Mouse (Mus musculus) neural tube, embryonic 14.5 days (tissue): ENCODE measurements around the gene Nln. TPM values are rescaled to one million over a fixed set of nuclear protein-coding genes. Genes with fewer than 3 reads are reported as not detected.

Experiments used
- ATAC-seq: fragments of 200-750 bp; cut with Nextera tagmentation; 2 replicates; pipeline ENCODE4 v1.8.0; 2017; ENCODE audit warnings: low read depth, mild to moderate bottlenecking, moderate TSS enrichment, moderate library complexity
- H3K27ac ChIP-seq: fragments of 300-500 bp; sonication (generic); 2 replicates; pipeline ENCODE4 v1.5.1; 2014; ENCODE audit warnings: low read depth, mild to moderate bottlenecking, control low read depth, low read length, moderate library complexity, mixed read lengths
- H3K27me3 ChIP-seq: fragments of 300-500 bp; sonication (generic); 2 replicates; pipeline ENCODE4 v1.6.1; 2014; ENCODE audit warnings: low read length; ENCODE audit not compliant: control insufficient read depth, insufficient read depth
- H3K36me3 ChIP-seq: fragments of 300-500 bp; sonication (generic); 2 replicates; pipeline ENCODE4 v1.6.1; 2014; ENCODE audit warnings: low read length, mixed read lengths; ENCODE audit not compliant: control insufficient read depth, insufficient read depth
- H3K4me1 ChIP-seq: fragments of 300-500 bp; sonication (generic); 2 replicates; pipeline ENCODE4 v1.6.1; 2014; ENCODE audit warnings: low read length; ENCODE audit not compliant: control insufficient read depth, insufficient read depth
- H3K4me2 ChIP-seq: fragments of 300-500 bp; sonication (generic); 2 replicates; pipeline ENCODE4 v1.6.1; 2014; ENCODE audit warnings: mild to moderate bottlenecking, low read depth, low read length, control low read depth
- H3K4me3 ChIP-seq: fragments of 300-500 bp; sonication (generic); 2 replicates; pipeline ENCODE4 v1.5.1; 2014; ENCODE audit warnings: low read depth, low read length, control low read depth, mixed read lengths
- H3K9ac ChIP-seq: fragments of 300-500 bp; sonication (generic); replicated peaks from 2 replicates; pipeline ENCODE4 v1.6.1; 2014; ENCODE audit warnings: low read depth, mild to moderate bottlenecking, control low read depth, low read length, mixed read lengths
- H3K9me3 ChIP-seq: fragments of 300-500 bp; sonication (generic); 2 replicates; pipeline ENCODE4 v1.6.1; 2016; ENCODE audit warnings: low read length; ENCODE audit not compliant: control insufficient read depth
- WGBS: fragments of 180-500 bp; shearing (Covaris S2); extraction: QIAGEN DNeasy Blood & Tissue Kit; methylation state at CpG from one replicate; pipeline ENCODE4 v1.1.7; 2014; 5-methylcytosine and 5-hydroxymethylcytosine counted together
- polyA plus RNA-seq: library from polyadenylated mRNA; unstranded; fragments of >200 nt; fragmentation: Nextera tagmentation; extraction: Ambion mirVana; gene quantifications from 2 replicates; pipeline ENCODE4 v1.2.1, GENCODE M21; 2014

Nln gene
- polyA plus RNA-seq, 1 experiment from 2014 or later, result 71.6 TPM

- Histone ChIP-seq H3K27me3 (no peaks in the 10 kb centered on the region), H3K4me1 (no peaks in the 10 kb centered on the region), H3K9ac (no peak overlapping the region), H3K36me3 (no peaks in the 10 kb centered on the region), H3K4me2 (no peak overlapping the region), H3K27ac (no peak overlapping the region), H3K4me3 (no peak overlapping the region), H3K9me3 (no peaks in the 10 kb centered on the region)
- WGBS, result 96% methylated on average over 5 of the region's 5 CpGs
- no peak for ATAC-seq
Observed at GRCm38 (mm10) chr13:104101606-104102235, 7.7 kb downstream of the Nln start.

DNA sequence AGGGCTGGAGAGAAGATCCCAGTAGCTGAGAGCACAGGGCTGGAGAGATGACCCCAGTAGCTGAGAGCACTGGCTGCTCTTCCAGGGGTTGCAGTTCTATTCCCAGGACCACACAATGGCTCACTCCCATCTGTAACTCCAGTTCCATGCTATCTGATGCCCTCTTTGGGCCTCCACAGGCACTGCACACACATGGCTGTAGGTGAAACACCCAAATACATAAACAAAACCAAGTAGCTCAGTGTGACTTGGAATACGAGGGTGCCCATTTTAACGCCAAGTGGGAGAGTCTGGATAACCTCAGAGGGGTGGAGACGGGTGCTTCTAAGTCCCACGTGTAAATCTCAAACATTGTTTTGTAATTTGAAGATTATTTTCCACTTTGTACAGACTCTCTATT lies 9.0 kb downstream of the Nln start:
- Histone ChIP-seq H3K4me2 (no peak overlapping the region), H3K36me3 (no peaks in the 10 kb centered on the region), H3K4me1 (no peaks in the 10 kb centered on the region), H3K27me3 (no peaks in the 10 kb centered on the region), H3K9ac (no peak overlapping the region), H3K4me3 (no peak overlapping the region), H3K27ac (no peak overlapping the region), H3K9me3 (no peaks in the 10 kb centered on the region)
- no peak for ATAC-seq
- WGBS, result 93% methylated on average over 4 of the region's 4 CpGs

- no peak overlapping the region for H3K9ac ChIP-seq
- no peak overlapping the region for H3K4me3 ChIP-seq
- H3K27me3 ChIP-seq, result no peaks in the 10 kb centered on the region
- H3K4me2 ChIP-seq, result no peak overlapping the region
- H3K27ac ChIP-seq, result no peak overlapping the region
- WGBS, result 96% methylated on average over 7 of the region's 7 CpGs
- no peaks in the 10 kb centered on the region for H3K4me1 ChIP-seq
- H3K9me3 ChIP-seq, result no peaks in the 10 kb centered on the region
- no peaks in the 10 kb centered on the region for H3K36me3 ChIP-seq
- no peak for ATAC-seq
Observed at GRCm38 (mm10) chr13:104097190-104097589, 12.2 kb downstream of the Nln start.

GRCm38 (mm10) chr13:104095955-104096354 lies 13.5 kb downstream of the Nln start:
- H3K4me3 ChIP-seq, result no peak overlapping the region
- no peak overlapping the region for H3K9ac ChIP-seq
- no peak overlapping the region for H3K4me2 ChIP-seq
- no peaks in the 10 kb centered on the region for H3K27me3 ChIP-seq
- H3K9me3 ChIP-seq, result no peaks in the 10 kb centered on the region
- no peaks in the 10 kb centered on the region for H3K36me3 ChIP-seq
- no peak for ATAC-seq
- H3K4me1 ChIP-seq, result no peaks in the 10 kb centered on the region
- 72% methylated on average over 7 of the region's 7 CpGs for WGBS
- no peak overlapping the region for H3K27ac ChIP-seq

DNA sequence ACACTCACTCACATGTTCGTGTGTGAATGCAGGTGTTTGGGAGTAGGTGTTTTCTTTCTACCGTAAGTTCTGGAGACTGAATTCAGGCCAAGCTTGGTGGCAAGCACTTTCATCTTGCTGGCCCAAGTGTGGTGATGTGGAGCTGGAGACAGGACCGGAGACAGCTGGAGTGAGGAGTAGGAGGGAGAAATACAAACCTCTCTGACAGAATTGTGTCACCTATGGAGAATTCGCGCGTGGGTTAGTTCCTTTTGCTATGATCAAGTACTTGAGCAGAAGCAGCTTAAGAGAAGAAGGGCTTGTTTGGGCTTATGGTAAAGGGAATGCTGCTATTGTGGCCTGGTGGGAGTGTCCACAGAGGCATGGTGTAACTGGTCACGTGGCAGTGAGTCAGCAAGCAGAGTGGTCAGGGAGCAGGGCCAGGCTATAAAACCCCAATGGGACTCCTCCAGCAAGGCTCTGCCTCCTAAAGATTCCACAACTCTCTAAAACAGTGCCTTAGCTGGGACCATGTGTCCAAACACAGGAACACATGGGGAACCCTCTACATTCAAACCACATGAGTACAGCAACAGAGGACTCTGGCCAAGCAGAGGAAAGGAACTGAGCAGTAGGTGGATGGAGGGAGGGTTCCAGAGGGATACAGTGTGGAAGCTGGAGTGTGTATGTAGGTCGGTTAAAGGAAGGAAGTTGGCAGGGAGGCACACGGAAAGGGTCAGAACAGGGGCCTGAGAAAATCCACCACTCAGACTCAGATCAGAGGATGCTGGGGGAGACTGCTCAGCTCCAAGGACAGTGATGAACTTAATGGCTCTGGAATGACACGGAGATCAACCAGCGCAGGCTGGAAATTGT lies 14.7 kb downstream of the Nln start:
- H3K27ac ChIP-seq, result no peak overlapping the region
- no peak overlapping the region for H3K4me2 ChIP-seq
- H3K36me3 ChIP-seq, result no peaks in the 10 kb centered on the region
- ATAC-seq, result no peak; the same call in 1 of the 2 replicates
- H3K4me3 ChIP-seq, result no peak overlapping the region
- 86% methylated on average over 11 of the region's 11 CpGs for WGBS
- no peaks in the 10 kb centered on the region for H3K4me1 ChIP-seq
- no peaks in the 10 kb centered on the region for H3K9me3 ChIP-seq
- no peak overlapping the region for H3K9ac ChIP-seq
- no peaks in the 10 kb centered on the region for H3K27me3 ChIP-seq

GRCm38 (mm10) chr13:104091734-104092133 lies 17.7 kb downstream of the Nln start:
- no peaks in the 10 kb centered on the region for H3K27me3 ChIP-seq
- no peak overlapping the region for H3K4me3 ChIP-seq
- no peaks in the 10 kb centered on the region for H3K9me3 ChIP-seq
- H3K4me1 ChIP-seq, result no peaks in the 10 kb centered on the region
- 18% methylated on average over 1 of the region's 1 CpGs for WGBS
- H3K27ac ChIP-seq, result no peak overlapping the region
- H3K4me2 ChIP-seq, result no peak overlapping the region
- H3K9ac ChIP-seq, result no peak overlapping the region
- H3K36me3 ChIP-seq, result no peaks in the 10 kb centered on the region
- ATAC-seq, result no peak

DNA sequence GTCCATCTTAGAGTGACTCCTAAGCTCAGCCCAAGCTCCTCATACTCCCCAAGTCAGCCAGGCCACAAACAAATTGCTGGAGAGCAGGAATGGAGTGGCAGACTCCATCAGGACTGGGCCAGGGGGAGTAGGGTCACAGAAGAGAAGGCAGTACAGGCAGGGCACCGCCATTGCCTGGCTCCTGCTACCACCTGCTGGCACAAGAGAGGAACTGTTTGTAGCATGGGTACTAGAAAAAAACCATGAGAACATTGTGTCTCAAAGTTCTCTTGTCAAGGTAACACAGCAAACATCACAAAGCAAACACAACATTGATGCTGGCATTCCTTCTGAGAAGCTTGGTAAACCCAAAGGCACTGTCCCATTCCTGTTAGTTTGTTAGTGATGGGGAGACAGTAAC lies 20.0 kb downstream of the Nln start:
- no peaks in the 10 kb centered on the region for H3K4me1 ChIP-seq
- H3K36me3 ChIP-seq, result no peaks in the 10 kb centered on the region
- no peaks in the 10 kb centered on the region for H3K9me3 ChIP-seq
- 17% methylated on average over 1 of the region's 1 CpGs for WGBS
- no peak overlapping the region for H3K4me3 ChIP-seq
- no peak overlapping the region for H3K9ac ChIP-seq
- H3K27ac ChIP-seq, result no peak overlapping the region
- ATAC-seq, result peak; percentile 76; the same call in 1 of the 2 replicates
- H3K4me2 ChIP-seq, result no peak overlapping the region
- no peaks in the 10 kb centered on the region for H3K27me3 ChIP-seq

DNA sequence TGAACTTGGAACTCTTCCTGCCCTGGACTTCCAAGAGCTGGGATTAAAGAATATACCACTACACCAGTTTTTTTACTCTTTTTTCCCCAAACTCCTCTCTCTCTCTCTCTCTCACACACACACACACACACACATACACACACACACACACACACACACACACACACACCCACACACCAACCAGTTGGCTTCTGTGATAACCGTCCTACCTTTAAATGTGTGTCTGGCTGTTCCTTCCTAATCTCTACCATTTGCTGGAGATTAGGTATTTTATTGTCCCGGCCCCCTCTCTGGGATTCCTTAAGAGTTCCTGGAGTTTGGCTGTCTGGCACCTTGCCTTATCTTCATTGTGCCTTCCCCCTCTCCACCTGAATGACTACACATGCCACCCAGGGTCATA lies 24.8 kb downstream of the Nln start:
- Histone ChIP-seq H3K27ac (no peak overlapping the region), H3K4me2 (no peak overlapping the region), H3K4me1 (no peaks in the 10 kb centered on the region), H3K27me3 (no peaks in the 10 kb centered on the region), H3K4me3 (no peak overlapping the region), H3K36me3 (no peaks in the 10 kb centered on the region), H3K9ac (no peak overlapping the region), H3K9me3 (no peaks in the 10 kb centered on the region)
- 90% methylated on average over 2 of the region's 2 CpGs for WGBS
- ATAC-seq, result no peak

GRCm38 (mm10) chr13:104082504-104082903 lies 26.9 kb downstream of the Nln start:
- no peak overlapping the region for H3K4me3 ChIP-seq
- no peak overlapping the region for H3K4me2 ChIP-seq
- H3K4me1 ChIP-seq, result no peaks in the 10 kb centered on the region
- ATAC-seq, result no peak
- WGBS, result 94% methylated on average over 7 of the region's 7 CpGs
- no peak overlapping the region for H3K27ac ChIP-seq
- no peaks in the 10 kb centered on the region for H3K36me3 ChIP-seq
- H3K9ac ChIP-seq, result no peak overlapping the region
- no peaks in the 10 kb centered on the region for H3K9me3 ChIP-seq
- no peaks in the 10 kb centered on the region for H3K27me3 ChIP-seq
